Mouse (Mus musculus): ENCODE results near the gene Adora3.

The Adora3 gene

GRCm38 (mm10) chr3:105933926-105934325 lies 63.3 kb downstream of the Adora3 start:
- no peak for DNase-seq (ENCODE audit: low read depth)

GRCm38 (mm10) chr3:105935033-105935432 lies 64.4 kb downstream of the Adora3 start:
- no peak for DNase-seq (ENCODE audit: low read depth)

- DNase-seq (ENCODE audit: low read depth) = no peak
Observed at GRCm38 (mm10) chr3:105936111-105936510, 65.5 kb downstream of the Adora3 start.

GRCm38 (mm10) chr3:105951348-105951747 lies 80.7 kb downstream of the Adora3 start:
- no peak for DNase-seq (ENCODE audit: low read depth)

- peak; percentile 18 for DNase-seq (ENCODE audit: low read depth)
Observed at GRCm38 (mm10) chr3:105957235-105957634, 86.6 kb downstream of the Adora3 start.

GRCm38 (mm10) chr3:105958204-105958603 lies 87.5 kb downstream of the Adora3 start:
- peak; percentile 42 for DNase-seq (ENCODE audit: low read depth)

All from induced T-regulatory cell, adult 2 months (primary cell).